Mouse (Mus musculus) lung, postnatal 0 days (tissue): ENCODE data around the gene Trip10. TPM values are rescaled to one million over a fixed set of nuclear protein-coding genes. Genes with fewer than 3 reads are reported as not detected.

Experiments
- ATAC-seq: fragments of 200-750 bp; cut with Nextera tagmentation; 2 replicates; pipeline ENCODE4 v1.8.0; 2017; ENCODE audit warnings: moderate library complexity
- DNase-seq: peaks from one replicate; pipeline ENCODE4 v3.0.0-alpha.2; 2016; ENCODE audit warnings: low spot score
- H3K27ac ChIP-seq: fragments of 300-500 bp; sonication (generic); 2 replicates; pipeline ENCODE4 v1.5.1; 2014; ENCODE audit warnings: antibody characterized with exemption, mild to moderate bottlenecking, low read length, mixed read lengths
- H3K27me3 ChIP-seq: fragments of 300-500 bp; sonication (generic); replicated peaks from 2 replicates; pipeline ENCODE4 v1.6.1; 2014; ENCODE audit warnings: low read length, mixed read lengths; ENCODE audit not compliant: insufficient read depth
- H3K36me3 ChIP-seq: fragments of 300-500 bp; sonication (generic); 2 replicates; pipeline ENCODE4 v1.6.1; 2014; ENCODE audit warnings: low read length, mixed read lengths; ENCODE audit not compliant: insufficient read depth
- H3K4me1 ChIP-seq: fragments of 300-500 bp; sonication (generic); 2 replicates; pipeline ENCODE4 v1.6.1; 2014; ENCODE audit warnings: antibody characterized with exemption, low read depth, low read length, mixed read lengths; ENCODE audit not compliant: insufficient read depth
- H3K4me2 ChIP-seq: fragments of 300-500 bp; sonication (generic); replicated peaks from 2 replicates; pipeline ENCODE4 v1.6.1; 2014; ENCODE audit warnings: low read depth, mild to moderate bottlenecking, low read length, moderate library complexity, mixed read lengths
- H3K4me3 ChIP-seq: fragments of 300-500 bp; sonication (generic); 2 replicates; pipeline ENCODE4 v1.5.1; 2014; ENCODE audit warnings: low read depth, low read length
- H3K9ac ChIP-seq: fragments of 300-500 bp; sonication (generic); replicated peaks from 2 replicates; pipeline ENCODE4 v1.6.1; 2014; ENCODE audit warnings: low read depth, mild to moderate bottlenecking
- H3K9me3 ChIP-seq: fragments of 300-500 bp; sonication (generic); 2 replicates; pipeline ENCODE4 v1.6.1; 2016; ENCODE audit warnings: low read length, mixed read lengths
- CTCF ChIP-seq: IDR thresholded peaks from 2 replicates; pipeline ENCODE4 v1.5.1; 2016; ENCODE audit warnings: antibody characterized with exemption, mild to moderate bottlenecking
- EP300 ChIP-seq: IDR thresholded peaks from 2 replicates; pipeline ENCODE4 v1.6.1; 2016; ENCODE audit warnings: antibody characterized with exemption, mild to moderate bottlenecking, control low read depth
- WGBS: fragments of 180-500 bp; shearing (Covaris S2); extraction: QIAGEN DNeasy Blood & Tissue Kit; methylation state at CpG from one replicate; pipeline ENCODE4 v1.1.7; 2014; 5-methylcytosine and 5-hydroxymethylcytosine counted together
- polyA plus RNA-seq: library from polyadenylated mRNA; unstranded; fragments of >200 nt; fragmentation: Nextera tagmentation; extraction: Ambion mirVana; gene quantifications from 2 replicates; pipeline ENCODE4 v1.2.1, GENCODE M21; 2015

Gene Trip10
- polyA plus RNA-seq, 1 experiment from 2014 or later, result 46.4 TPM

DNA sequence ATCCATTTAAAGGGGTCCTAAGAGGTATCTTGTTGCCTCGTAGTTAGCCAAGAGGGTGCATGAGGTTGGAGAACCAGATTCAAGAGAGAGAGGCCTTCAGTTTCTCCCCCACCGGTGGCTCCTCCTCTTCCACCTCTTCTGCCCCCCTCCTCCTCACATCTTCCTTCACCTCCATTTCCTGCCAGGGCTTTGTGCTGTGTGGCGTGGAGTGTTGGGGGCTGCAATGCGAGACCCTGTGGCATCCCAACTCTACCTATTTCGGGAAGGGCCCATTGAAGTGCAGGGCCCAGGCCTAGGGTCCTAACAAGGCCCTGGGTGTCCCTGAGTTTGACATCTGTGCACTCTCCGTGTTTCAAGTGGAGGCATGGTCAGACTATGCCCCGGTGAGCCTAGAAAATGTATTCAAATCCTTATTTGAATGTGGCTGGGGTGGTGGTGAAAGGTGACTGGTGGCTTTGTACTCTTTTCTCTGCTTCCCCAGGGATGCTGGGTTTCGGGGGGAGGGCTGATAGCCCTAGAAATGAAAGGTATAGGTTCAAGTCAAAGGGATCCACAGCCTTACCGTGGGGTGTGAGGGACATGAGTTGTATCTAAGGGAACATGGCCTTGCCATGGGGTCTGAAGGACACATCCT is 30.5 kb downstream of the Trip10 start:
- DNase-seq (no peak), ATAC-seq (no peak)
- no peak for TF ChIP-seq CTCF
- TF ChIP-seq EP300, result no peak
- Histone ChIP-seq H3K27ac (no peak overlapping the region), H3K9me3 (no peaks in the 10 kb centered on the region), H3K9ac (no peak overlapping the region), H3K4me1 (no peaks in the 10 kb centered on the region), H3K4me3 (no peak overlapping the region), H3K27me3 (no peaks in the 10 kb centered on the region), H3K36me3 (no peaks in the 10 kb centered on the region), H3K4me2 (0 out of 2 replicates have a peak overlapping the region, but pooled peaks have one; percentile 5)
- WGBS, result 48% methylated on average over 9 of the region's 9 CpGs

- H3K36me3 ChIP-seq, result no peaks in the 10 kb centered on the region
- DNase-seq (peak; percentile 14), ATAC-seq (no peak)
- H3K9ac ChIP-seq, result no peak overlapping the region
- H3K4me1 ChIP-seq, result no peaks in the 10 kb centered on the region
- H3K4me2 ChIP-seq, result no peak overlapping the region
- 45% methylated on average over 3 of the region's 3 CpGs for WGBS
- no peaks in the 10 kb centered on the region for H3K27me3 ChIP-seq
- TF ChIP-seq CTCF, result no peak
- TF ChIP-seq EP300, result no peak
- no peak overlapping the region for H3K4me3 ChIP-seq
- H3K27ac ChIP-seq, result no peak overlapping the region
- no peaks in the 10 kb centered on the region for H3K9me3 ChIP-seq
Measured at GRCm38 (mm10) chr17:57280411-57280810, 31.2 kb downstream of the Trip10 start.

- Histone ChIP-seq H3K9ac (no peak overlapping the region), H3K27ac (no peak overlapping the region), H3K4me3 (no peak overlapping the region), H3K4me2 (no peak overlapping the region), H3K27me3 (no peaks in the 10 kb centered on the region), H3K4me1 (no peaks in the 10 kb centered on the region), H3K9me3 (no peaks in the 10 kb centered on the region), H3K36me3 (no peaks in the 10 kb centered on the region)
- ATAC-seq (no peak), DNase-seq (no peak)
- WGBS, result 66% methylated on average over 5 of the region's 5 CpGs
- TF ChIP-seq CTCF (no peak), EP300 (no peak)
Measured at GRCm38 (mm10) chr17:57283906-57284305, 34.7 kb downstream of the Trip10 start.

DNA sequence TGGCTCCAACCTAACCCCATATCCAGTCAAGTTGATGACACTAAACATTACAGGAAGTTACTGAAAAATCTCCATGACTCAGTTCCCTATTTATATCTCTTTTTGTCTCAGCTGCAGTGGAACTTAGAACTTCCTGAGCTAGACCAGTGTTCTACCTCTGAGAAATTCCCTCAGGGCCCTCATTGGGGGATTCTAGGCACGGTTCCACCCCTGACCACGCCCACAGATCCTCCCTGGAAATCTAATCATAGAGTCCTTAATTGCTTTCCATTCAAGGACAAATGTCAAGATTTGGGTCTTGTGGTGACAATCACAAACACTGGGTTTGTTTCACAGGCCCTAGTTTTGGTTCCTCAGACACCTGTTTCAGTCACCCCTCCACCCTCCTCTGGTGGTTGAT is 35.8 kb downstream of the Trip10 start:
- ATAC-seq (no peak), DNase-seq (no peak)
- Histone ChIP-seq H3K27me3 (no peaks in the 10 kb centered on the region), H3K27ac (no peak overlapping the region), H3K4me2 (no peak overlapping the region), H3K4me3 (no peak overlapping the region), H3K36me3 (no peaks in the 10 kb centered on the region), H3K9me3 (no peaks in the 10 kb centered on the region), H3K9ac (no peak overlapping the region), H3K4me1 (no peaks in the 10 kb centered on the region)
- 50% methylated on average over 2 of the region's 2 CpGs for WGBS
- TF ChIP-seq EP300, result no peak
- TF ChIP-seq CTCF, result no peak

- no peaks in the 10 kb centered on the region for H3K36me3 ChIP-seq
- H3K9ac ChIP-seq, result no peak overlapping the region
- ATAC-seq (no peak), DNase-seq (no peak)
- H3K27ac ChIP-seq, result no peak overlapping the region
- no peaks in the 10 kb centered on the region for H3K9me3 ChIP-seq
- no peaks in the 10 kb centered on the region for H3K27me3 ChIP-seq
- no peaks in the 10 kb centered on the region for H3K4me1 ChIP-seq
- WGBS, result 54% methylated on average over 8 of the region's 8 CpGs
- H3K4me2 ChIP-seq, result no peak overlapping the region
- no peak overlapping the region for H3K4me3 ChIP-seq
- TF ChIP-seq CTCF, result no peak
- TF ChIP-seq EP300, result no peak
Measured at GRCm38 (mm10) chr17:57286718-57287355, 37.6 kb downstream of the Trip10 start.

GRCm38 (mm10) chr17:57289252-57289651 is 40.0 kb downstream of the Trip10 start:
- H3K4me2 ChIP-seq, result no peak overlapping the region
- H3K4me1 ChIP-seq, result no peaks in the 10 kb centered on the region
- no peak for DNase-seq
- 76% methylated on average over 5 of the region's 5 CpGs for WGBS
- no peaks in the 10 kb centered on the region for H3K9me3 ChIP-seq
- no peak overlapping the region for H3K9ac ChIP-seq
- no peak overlapping the region for H3K4me3 ChIP-seq
- H3K27me3 ChIP-seq, result no peaks in the 10 kb centered on the region
- H3K27ac ChIP-seq, result no peak overlapping the region
- no peak for ATAC-seq
- H3K36me3 ChIP-seq, result no peaks in the 10 kb centered on the region
- no peak for TF ChIP-seq EP300
- TF ChIP-seq CTCF, result no peak
